Mouse (Mus musculus) ovary, postnatal 10 days (tissue): ENCODE measurements around the gene 4933427D14Rik.
"Not testable (repeated sequence)": the region's sequence is repeated elsewhere in the genome, so short reads cannot be mapped to it uniquely, and the experiment has no call there.

ENCODE experiments used
- DNase-seq: peaks from one replicate; pipeline ENCODE4 v3.0.0; 2022; ENCODE audit warnings: low spot score

Gene 4933427D14Rik

DNA sequence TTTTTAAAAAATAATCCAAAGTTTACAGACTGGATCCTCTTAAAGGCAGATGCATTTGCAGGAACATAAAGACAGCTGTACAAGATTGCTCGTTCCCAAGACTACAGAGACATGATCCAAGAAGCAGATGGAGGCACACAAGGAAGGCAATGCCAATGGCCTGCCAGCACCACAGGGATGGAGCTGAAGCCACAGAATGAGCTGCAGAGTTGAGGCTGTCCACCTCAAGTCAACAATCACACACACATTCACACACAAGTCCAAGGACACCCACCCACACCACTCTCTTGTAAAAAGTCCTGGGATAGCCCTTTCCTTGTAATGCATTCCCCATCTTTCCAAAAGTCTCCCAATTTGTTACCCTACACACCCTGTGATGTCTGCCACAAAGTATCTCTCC is 3.8 kb downstream of the 4933427D14Rik start:
- DNase-seq: no peak

DNA sequence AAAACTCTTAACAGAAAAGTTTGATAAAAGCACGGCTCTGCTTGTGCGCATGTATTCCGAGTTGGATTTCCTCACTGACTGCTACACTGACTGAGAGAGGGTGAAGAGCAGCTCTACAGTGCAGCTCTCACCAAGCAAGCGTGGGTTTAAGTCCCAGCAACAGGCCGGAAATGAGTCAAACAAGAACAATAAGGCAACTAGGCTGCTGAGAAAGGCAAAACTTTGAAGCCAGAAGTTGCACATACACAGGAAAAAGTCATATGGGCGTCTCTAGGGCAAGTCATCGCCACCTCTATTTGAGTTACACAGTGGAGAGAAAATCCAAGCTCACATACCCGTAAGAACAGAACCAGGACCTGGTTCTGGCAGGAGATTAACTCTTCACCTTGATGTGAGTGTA is 10.8 kb downstream of the 4933427D14Rik start:
- DNase-seq: no peak

DNA sequence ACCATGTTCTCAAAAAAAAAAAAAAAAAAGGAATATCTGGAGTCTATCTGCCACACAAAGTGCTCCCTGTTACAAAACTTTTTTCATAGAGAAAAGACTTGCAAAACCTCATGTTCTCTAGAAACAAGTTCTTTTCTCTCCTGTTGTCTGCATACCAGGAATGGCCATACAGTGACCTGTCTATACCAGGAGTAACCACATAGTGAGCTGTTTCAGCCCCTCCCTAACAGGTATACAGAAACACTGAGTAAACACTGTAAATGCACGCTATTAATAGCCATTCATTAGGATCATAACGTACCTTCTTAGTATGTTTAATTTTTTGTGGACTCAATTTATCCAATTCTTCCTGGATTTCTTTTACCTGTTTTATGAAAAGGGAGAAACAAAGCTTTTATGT is 13.0 kb downstream of the 4933427D14Rik start:
- no peak for DNase-seq

DNA sequence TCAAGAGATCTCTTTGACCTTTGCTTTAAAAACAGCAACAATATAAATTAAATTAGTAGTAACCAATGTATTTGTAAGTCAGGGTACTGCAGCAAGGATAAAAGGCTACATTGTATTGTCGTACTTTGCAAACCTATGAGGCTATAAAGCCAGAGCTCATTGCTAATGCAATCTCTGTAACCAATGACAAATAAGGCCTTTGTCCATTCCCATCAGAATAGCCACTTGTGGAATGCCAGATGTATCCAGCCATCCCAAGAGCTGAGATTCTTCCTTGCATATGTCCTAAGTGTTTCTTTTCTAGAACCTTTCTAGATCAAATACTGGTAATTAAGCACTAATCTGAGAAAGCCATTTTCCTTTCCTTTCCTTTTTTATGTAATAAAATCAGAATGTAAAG is 16.4 kb downstream of the 4933427D14Rik start:
- no peak for DNase-seq

DNA sequence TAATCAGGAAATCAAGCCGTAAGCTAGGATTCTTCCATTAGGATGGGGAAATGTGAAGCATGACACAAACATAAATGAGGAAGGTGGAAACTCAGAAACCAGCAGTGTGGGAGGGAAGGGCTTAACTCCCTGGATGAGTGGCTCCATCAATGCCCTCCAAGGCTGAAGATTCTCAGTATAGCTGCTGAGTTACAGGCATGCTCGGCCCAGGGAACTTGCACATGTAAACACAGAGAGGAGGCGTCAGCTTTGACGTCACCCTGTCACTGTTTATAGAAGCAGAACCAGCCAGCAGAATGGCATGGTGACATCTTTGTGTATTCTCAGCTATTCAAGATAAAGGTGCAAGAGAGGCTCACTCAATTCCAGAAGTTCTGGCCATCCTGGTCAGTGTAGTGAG is 23.0 kb downstream of the 4933427D14Rik start:
- DNase-seq: no peak

DNA sequence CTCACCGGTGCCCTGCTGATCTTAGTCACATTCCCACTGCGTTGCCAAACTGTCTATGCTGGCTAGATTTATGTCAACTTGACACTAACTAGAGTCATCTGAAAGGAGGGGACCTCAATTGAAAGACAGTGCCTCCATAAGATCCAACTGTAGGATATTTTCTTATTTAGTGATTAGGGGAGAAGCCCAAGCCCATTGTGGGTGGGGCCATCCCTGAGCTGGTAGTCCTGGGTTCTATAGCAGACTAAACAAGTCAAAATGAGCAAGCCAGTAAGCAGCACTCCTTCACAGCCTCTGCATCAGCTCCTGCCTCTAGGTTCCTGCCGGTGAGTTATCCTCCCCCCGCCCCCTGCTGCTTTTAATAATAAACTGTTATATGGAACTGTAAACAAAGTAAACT is 26.1 kb downstream of the 4933427D14Rik start:
- DNase-seq: no peak

DNA sequence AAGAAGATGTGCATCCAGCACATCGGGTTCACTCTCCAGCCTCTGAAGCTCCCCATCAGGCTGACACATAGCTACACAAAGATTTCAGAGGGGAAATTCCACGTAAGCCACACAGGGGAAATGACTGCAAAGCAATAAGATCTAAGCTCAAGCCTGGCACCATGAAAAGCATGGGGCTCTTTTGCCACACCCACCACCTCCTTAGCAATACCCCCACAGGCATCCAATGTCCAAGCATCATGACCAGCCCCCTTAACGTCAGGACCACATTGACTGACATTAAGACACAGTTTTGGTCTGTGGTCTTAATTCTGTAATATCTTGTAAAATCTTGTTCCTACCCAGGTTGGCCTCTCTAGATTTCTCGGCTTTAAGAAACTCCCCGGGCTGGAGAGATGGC is 26.7 kb downstream of the 4933427D14Rik start:
- no peak for DNase-seq

DNA sequence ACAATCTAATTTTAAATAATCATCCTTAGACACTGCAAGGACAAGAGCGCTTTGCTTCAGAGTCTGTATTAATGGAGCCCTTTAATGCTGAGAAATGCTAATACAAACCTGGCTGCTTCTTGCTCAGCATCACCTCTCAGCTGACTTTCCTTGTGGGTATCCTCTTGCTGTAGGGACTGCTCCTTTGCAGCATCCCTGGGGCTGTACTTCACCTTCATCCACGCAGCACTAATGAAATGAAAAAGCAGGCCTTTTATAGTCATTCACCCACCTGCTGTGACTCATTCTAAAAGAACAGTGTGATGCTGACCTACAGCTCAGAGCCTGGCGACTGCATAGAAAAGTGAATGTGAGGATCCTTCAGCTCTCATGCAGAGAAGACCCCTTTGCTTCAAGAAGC is 30.7 kb downstream of the 4933427D14Rik start:
- no peak for DNase-seq

DNA sequence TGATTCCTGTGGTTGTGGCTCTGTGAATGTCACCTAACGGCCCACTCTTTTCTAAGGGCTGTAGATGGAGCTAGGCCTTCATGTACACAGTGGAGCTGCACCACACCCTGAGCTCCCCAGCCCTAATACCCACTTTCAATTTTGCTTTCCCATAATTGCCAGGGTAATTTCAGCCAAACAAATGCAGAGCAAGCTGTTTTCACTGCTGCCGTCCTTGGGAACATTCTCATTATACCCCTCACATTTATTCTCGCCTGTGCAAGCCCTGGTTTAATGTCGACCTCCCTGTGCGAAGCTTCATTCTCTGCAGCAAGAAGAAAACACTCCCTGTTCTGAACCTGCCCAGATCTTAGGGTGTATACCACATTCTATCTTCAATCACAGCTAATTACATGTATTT is 31.3 kb downstream of the 4933427D14Rik start:
- DNase-seq: no peak

DNA sequence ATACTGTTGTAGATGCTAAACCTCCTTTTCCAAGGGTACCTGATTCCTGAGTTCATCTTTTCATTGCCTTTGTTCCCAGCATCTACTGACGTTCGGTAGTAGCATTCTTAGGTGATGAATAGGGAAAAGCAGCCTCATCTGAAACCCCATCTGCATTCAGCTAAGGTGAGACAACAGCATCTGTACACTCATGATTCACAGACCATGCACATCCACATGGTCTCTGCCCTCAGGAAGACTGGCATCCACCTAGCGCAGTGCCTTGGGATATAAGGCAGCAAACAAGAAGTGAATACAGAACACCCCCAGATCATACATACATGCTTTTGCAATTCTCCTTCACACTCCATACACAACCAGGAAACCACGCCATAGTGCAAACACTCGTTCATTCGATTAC is 32.5 kb downstream of the 4933427D14Rik start:
- DNase-seq: no peak

DNA sequence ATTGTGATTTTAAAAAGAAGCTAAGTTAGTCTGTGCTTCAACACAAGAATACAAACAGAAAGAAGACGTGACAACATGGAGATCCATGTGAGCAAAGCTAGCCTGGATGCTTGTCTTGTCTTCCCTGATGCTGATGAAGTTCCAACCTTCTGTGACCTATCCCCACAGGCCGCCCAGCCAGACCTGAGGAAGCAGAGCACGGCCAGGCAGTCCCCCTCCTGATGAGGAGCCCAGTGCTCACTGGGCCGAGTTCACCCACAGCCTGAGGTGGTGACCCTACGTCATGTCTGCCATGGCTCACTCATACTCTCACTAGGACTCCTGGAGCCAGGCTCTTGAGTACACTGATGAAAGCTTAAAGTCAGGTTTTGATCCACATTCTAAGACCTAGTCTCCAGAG is 33.8 kb downstream of the 4933427D14Rik start:
- DNase-seq: no peak

DNA sequence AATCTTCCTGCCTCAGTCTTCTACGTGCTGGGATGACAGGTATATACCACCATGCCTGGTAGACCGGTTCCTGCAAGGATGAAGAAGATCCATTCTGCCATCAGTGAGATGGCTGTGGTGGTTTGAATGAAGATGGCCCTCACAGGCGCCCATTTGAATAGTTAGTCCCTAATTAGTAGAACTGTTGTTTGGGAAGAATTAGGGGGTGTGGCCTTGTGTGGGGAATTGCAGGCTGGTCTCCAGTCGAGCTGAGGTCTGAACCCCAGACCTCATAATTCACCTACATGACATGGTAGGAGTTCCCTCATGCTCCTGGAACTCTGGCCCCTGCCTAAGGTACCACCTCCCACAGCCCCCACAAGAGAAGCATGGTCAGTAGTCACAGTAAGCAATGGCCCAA is 35.4 kb downstream of the 4933427D14Rik start:
- DNase-seq: not testable (repeated sequence)

DNA sequence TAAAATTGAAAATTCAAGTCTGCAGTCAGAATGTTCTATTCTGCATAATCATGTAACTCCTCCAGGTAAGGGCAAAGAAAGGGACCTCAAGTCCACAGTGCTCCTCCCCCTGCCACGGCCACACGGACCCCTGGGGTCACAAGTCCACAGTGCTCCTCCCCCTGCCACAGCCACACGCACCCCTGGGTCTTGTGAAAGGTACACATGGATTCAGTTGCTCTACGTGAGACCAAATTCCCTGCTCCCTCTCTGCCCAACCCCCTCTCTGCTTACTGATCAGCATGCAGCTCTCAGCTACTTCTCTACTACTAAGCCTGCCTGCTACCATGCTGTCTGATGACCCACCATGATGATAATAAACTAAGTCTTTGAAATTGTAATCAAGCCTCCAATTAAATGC is 37.4 kb downstream of the 4933427D14Rik start:
- DNase-seq: no peak

DNA sequence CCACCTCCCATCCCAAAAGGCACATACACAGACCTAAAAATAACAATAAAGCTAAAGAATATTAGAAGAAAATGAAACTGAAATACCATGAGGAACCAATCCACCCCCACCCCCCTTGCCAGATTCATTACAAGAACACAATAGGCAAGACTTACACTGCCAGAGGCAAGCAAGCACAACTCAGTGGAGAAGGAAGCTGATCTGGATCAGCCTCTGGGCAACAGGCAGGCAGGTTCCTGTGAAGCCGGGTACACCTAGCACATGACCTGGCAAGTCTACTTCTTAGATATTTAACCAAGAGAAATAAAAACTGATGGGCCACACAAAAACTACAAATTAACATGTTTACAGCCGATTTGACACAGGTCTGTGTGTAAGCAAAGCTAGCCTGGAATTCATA is 44.1 kb downstream of the 4933427D14Rik start:
- no peak for DNase-seq

DNA sequence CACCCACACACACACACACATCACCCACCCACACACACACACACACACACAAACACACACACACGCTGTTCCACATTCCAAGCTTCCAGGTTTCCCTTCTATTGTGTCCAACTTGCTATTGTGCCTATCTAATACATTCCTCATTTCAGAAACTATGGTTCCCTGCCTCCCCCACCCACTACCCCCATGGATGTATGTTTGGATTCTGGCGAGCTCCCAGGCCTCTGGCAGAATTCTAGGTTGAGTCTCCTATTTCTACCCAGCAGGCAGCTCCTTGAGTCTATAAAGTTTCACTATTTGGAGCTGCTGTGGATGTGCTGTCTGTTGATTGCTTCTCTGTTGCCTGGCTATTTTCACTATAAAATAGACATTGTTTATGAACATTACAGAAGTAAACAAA is 50.6 kb downstream of the 4933427D14Rik start:
- DNase-seq: no peak

DNA sequence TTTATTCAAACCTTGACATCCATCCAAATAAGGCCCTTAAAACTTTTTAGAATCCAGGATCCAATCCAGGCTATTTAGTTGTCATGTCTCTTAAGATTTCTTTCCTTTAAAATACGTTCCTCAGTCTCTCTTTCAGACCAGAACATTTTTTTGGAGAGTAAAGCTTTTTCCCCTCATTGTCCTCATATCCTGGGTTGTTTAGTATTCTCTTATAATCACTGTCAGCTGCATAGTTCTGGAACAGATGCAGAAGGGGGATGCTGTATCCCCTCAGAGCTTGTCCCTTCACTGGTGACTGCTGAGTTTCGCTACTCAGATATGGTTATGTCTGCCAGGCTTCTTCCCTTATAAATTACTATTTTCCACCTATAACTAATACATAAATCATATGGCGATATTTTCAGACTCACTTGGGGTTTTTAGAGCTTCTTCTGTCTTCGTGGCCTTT is 51.3 kb downstream of the 4933427D14Rik start:
- DNase-seq: no peak

DNA sequence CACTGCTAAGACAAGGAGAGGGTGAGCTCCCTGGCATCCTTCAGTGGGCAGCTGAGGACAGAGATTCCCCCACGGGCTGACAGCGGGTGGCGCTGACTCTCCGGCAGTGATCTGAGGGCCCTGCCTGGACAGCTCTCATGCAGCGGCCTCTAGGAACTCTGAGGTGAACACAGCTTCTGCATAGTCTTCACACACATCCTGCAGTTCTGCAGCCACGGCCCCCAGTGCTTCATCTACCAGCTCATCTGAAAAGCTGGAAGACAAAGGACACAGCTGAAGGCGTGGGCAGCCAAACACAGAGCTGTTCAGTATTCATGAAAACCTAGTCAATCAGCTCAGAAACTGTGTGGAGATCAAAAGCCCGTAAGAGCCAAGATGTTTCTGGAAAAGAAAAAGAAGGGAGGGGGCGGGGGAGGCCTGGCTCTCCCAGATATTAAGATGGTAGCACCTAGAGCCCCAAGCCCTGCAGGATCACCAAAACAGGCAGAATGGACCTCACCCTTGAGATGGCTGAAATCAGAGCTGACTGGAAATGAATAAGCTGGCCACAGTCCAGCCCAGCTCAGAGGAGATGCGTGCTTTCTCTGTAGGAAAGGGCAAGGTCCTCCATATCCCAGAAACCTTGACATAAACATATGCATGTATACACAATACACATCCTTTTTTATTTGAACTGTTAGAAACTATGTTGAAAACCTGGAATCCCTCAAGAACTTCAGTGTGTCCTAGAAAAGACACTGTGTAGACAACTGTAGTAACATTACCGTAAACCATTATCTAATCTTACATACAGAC is 51.9 kb downstream of the 4933427D14Rik start:
- no peak for DNase-seq

DNA sequence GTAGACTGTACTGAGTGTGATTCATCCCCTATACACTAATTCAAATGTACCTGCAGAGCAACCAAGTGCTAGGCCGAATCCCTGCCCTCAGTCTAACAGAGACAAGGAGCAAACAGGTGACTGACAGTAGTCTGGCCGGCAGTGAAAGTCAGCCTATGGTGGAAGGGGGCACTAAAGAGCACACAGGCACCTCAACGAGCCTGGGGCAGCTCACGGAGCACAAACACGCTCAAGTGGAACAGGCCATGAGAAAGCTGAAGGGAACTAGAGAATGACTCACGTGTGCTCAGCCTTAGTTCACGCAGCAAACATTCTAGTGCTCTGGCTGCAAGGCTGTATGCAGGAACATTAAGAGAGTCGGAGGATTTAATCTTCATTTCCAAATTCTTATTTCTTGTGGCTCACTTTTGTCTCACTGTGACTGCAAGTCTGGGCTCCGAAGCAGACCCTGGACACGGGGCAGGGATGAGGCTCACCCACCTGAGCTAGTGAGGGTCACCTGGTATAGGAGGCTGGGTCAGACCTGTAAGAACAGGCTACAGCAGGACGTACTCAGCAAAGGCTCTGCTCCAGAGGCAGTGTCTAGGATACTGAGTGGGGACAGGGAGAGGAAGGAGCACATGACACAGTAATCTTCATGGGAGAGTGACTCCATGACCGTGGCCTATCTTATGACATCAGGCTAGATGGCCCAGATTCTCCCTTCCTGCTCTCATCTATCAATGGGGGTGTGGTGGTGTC is 54.0 kb downstream of the 4933427D14Rik start:
- DNase-seq: no peak

DNA sequence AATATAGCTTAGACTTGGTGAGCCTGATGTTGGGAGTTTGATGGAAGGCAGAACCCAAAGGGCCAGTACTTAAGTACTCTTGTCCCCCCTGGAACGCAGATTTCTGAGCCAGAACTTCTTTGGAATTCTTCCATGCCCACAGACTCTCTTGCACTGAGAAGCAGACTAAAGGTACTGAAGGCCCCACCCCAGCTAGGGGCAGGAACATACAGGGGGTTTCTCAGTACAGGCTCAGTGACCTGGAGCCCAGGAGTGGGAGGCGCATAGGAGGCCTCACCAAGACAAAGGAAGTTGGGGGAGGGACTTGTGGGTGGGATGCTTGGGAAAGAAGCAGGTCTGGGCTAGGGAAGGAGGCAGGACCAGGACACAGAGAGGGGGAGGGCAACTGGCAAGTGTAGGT is 56.1 kb downstream of the 4933427D14Rik start:
- no peak for DNase-seq

DNA sequence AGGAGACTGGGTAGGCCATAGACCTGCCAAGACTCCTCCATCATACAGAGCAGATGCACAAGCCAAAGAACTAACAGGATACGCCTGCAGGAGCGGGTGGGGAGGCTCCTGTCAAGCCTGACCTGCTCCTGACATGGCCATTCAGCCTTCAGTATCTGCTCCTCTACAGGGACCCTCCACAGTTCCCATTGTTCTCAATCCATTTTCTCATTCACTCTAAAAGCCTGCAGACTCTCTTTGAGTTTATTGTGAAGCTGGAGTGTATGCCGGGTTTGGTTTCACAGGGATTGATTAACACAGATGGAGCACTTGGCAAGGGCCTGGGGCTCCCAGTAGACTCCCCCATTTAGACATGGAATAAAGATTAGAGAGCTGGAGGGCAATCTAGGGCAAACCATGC is 59.3 kb downstream of the 4933427D14Rik start:
- no peak for DNase-seq

DNA sequence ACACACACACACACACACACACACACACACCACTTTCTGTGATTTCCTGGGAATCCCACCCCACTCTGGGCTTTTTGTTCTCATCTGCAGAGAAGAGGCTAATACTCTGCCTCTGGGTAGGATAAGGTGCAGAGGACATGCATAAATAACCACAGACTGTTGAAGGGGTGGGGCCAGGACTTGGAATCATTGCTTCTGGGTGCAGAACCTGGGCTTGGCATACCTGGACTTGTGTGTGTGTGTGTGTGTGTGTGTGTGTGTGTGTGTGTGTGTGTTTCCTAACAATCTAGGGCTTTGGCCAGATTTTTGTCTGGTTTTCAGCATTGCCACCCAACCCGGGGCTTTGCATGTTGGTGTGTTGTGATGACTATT is 61.4 kb downstream of the 4933427D14Rik start:
- DNase-seq: no peak

DNA sequence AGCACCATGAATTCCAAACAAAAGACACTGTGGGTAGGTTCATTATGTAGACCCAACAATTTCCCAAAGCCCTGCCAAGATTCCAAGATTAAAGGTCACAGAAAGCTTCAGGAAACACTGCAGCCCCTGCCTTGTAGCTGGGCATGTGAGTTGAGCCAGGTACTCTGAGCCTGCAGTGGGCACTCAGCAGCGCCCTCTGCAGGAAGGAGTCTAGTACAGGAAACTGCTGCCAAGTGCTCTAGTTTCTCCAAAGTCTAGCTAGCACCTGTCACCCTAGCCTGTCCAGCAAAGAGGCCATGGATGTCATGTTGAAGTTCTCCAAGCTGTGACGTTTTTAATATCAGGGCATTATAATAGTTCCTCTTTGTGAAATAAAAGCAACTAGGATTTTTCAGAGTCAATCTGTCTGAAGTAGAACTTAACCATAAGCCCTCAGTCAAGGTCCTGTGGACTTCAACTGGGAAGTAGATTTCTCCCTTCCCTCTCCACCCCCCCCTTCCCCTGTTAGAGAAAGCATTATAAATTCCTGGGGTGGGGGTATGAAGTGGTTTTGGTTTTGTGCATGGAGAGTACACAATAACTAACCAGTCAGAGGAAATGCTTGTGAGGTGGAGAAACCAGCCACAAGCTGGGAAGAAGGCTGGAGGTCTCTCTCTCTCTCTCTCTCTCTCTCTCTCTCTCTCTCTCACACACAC is 61.9 kb downstream of the 4933427D14Rik start:
- DNase-seq: no peak

DNA sequence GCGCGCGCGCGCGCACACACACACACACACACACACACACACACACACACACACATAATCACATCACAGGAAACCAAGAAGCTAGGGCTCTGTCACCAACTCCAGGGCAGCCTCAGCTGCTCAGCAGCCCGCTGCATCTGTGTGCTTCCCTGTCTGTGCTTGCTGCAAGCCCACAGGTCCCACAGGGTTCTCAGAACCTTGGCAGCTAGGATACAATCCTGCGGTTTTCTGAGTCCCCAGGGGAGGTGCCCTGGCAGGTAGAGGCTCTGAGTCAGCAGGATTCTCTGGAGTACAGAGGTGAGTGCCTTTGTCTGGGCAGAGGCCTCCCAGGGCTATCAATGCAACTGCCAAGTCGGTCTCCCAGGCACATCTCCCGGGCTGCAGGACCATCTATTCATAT is 64.4 kb downstream of the 4933427D14Rik start:
- no peak for DNase-seq
